Mouse (Mus musculus) telencephalon, adult 2 months (tissue): ENCODE measurements at regions not wholly inside any gene's neighbourhood (a gene's known extent, or its start where the extent isn't known, plus 50 kb on each side); places are given as distances from the start of the nearest gene placed in this dataset.
"Not testable (repeated sequence)": the region's sequence is repeated elsewhere in the genome, so short reads cannot be mapped to it uniquely, and the experiment has no call there.

Experiments used
- DNase-seq: peaks from one replicate; pipeline ENCODE4 v3.0.0-alpha.2; 2011; ENCODE audit warnings: low read depth, low spot score

DNA sequence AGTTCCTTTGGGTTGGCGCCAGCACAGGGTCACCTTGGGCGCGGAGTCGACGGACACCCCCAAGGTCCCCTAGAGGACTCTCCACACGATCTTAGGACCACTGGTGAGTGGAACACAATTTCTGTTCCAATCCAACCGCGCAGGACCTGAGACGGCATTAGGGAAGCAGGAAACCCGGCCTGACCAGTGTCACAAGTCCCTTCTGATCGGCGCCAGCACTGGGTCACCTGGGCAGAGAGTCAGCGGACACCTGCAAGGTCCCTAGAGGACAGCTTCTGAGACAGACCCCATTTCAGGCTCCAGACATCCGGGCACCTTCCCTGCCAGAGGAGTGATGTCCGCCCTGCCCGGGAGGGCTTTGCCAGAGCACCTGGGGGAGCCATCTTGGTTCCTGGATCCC lies 74.2 kb upstream of the Cdh13 start:
- not testable (repeated sequence) for DNase-seq

- peak; percentile 27 for DNase-seq
Observed at GRCm38 (mm10) chr8:118190866-118191265, 92.7 kb upstream of the Cdh13 start.

DNA sequence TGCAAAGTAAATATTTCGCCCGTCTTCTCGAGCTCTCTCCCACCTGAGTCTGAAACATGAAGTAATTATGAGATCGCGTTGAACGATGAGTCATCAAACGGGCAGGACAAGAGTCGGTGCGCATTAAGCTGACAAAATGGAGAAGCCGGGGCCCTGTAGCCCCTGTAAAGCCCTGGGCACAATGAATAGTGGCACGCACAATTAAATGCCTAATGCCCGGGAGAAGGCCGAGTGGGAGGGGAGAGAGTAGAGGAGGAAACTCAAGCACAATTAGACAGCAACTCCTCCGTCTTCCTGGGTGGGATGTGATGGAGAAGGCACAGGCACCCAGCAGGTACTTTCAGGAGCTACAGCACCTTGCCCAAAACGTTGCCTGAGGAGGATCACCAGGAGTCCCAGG lies 94.3 kb upstream of the Cdh13 start:
- no peak for DNase-seq

- no peak for DNase-seq
Observed at GRCm38 (mm10) chr8:118169001-118169413, 114.5 kb upstream of the Cdh13 start.

DNA sequence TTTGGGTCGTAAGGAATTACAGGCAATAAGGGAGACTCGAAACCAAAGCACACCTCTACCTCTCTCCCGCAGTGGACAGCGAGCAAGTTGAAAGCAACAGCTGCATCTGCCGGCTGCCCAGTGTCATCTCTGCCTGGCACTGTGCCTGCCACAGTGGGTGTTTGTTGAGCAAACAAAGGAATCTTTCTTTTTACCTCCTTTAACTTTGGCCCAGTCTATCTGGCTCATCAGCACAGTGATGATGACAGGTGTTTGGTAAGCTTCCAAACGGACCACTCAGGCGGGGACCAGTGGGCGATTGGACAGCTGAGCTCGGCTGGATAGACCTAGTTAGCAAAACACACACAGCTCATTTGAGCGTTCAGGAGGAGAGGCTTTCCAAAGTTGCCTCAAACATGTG lies 121.4 kb upstream of the Cdh13 start:
- DNase-seq: no peak

DNA sequence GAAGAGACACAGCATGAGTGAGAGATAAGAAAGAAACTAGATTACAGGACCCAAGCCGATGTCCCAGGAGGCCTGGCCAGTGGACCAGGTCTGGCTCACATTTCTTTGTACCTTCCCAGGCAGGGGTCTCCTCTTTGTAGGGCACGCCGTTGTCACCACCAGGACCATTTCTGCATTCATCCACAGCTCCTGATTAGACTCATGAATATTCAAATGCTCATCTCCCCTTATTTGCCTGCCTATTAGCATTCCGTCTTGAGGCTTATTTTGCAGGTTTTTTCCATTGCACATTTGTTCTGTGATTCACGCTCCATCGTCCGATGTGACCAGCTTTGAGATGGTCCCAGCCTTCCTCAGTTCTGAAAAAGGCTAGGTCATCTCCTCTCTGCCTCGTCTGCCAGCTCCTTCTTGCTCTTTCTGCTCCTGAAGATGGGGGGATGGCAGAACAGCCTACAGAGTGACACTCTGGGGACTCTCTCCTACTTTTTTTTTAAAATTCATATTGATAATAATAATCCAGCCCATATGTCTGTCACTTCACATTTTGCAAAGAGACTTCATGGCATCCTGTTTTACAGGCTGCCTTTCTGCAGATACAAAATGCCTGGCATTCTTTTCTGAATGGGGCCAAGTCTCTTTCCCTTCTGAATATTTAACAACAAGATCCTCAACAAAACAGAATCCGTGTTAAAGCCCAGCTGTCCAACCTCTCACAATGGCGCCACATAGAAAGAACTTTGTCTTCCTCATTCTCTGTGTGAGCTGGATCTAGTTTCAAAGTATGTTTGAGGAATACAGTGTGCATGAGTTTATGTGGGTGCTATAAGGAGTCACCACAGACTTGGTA lies 136.0 kb upstream of the Cdh13 start:
- no peak for DNase-seq

DNA sequence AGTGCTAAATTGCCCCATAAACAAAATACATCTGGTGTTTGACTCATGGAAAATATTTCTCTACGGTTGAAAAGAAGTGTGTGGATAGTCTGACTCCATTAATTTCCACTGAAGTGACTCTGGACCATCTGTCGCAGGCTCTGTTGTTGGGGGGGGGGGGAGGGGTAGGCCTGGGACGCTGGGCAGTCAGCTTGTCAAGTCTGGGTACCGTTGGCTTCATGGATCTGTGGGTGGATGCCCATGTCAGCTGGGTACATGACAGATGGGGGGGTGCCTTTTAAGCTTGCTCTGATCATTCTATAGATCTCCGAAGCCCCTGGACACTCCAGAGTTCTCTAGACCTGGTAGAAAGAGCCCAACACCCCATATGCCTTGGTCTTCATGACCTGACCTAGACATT lies 139.0 kb upstream of the Cdh13 start:
- DNase-seq: no peak

DNA sequence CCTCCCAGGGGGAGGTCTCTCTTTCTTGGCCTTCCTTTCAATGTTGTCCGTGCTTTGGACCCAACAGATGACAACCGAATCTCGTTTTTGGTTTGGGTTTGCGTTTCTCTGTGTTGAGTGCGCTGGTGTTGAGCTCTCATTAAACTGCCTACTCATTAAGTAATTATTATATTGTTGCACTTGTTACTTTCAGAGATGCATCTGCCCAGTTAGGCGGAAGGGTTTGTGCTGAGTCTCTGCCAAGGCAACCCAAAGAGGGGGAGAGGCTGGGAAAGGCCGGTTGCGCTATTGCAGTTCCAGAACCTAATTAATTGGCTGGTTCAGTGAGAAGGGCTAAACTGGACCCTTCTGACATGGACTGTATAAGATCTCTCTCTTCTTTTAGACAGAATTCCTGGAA lies 141.2 kb upstream of the Cdh13 start:
- no peak for DNase-seq

DNA sequence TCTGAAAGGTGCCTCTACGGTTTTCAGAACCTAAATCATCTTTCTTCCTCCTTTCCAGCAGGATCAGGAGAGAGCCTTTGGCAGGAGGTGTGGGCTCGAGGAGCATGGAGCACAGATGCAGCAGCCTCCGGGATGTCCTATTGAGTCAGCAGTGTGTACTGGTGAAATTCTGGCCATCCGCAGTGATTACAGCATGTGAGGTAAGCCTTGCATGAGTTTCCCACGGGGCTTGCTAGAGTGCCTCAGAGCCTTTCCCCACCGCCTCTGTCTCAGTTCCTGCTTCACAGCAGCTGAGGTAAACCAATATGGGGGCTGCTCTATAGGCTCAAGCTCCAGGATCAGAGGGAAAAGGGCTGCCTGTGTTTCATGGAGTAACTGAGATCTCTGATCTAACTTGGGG lies 143.6 kb upstream of the Cdh13 start:
- no peak for DNase-seq

GRCm38 (mm10) chr8:118137846-118138245 lies 145.7 kb upstream of the Cdh13 start:
- DNase-seq: no peak

- DNase-seq: no peak
Observed at GRCm38 (mm10) chr8:118124993-118125392, 158.5 kb upstream of the Cdh13 start.

- DNase-seq: no peak
Observed at GRCm38 (mm10) chr8:118114253-118114652, 169.3 kb upstream of the Cdh13 start.

DNA sequence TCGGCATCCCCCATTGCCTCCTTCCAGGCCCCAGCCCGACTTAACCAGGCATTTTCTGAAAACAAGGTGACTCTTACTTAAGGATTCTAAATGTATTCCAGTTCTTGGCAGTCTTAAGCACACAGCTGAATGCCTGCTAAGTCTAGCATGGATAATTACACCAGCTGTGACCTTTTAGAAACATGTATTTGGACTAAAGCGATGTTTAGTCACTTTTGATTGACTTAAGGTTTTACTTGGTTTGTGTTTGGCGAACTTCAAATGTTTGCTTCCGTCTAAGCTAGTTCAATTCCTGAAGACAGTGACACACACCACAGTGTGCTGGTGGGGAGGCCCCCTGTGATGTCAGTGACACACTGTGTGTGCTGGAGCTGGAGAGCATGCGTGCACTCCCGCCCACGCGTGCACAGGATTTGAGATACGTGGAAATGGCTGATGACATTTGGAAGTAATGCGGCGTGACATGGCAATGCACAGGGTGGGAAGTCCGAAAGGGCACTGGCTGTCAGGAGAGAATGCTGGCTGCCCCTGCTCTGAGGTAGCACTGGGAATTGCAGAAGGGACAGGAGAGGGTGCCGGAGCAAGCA lies 179.0 kb upstream of the Cdh13 start:
- peak; percentile 18 for DNase-seq

DNA sequence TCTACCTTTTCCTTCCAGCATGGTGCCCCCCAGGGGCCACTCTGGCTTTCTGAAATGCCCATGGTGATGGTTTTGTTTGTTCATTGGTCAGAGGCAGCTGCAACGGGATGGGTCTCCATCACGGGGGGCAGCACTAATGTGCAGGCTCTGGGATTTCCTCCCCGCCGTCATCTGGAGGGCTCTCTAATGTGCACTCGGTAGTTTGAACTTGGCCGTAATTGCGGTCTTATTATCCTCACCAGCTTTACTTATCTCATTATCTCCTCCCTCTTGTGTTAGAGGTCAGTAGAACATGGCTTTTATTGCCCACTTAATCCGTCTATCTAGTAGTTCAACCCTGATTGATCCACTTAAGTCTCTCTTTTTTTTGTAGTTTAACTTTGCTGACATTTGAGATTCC lies 182.2 kb upstream of the Cdh13 start:
- no peak for DNase-seq

GRCm38 (mm10) chr8:118062736-118063135 lies 220.8 kb upstream of the Cdh13 start:
- DNase-seq: no peak

- no peak for DNase-seq
Observed at GRCm38 (mm10) chr8:118056781-118057180, 226.8 kb upstream of the Cdh13 start.

DNA sequence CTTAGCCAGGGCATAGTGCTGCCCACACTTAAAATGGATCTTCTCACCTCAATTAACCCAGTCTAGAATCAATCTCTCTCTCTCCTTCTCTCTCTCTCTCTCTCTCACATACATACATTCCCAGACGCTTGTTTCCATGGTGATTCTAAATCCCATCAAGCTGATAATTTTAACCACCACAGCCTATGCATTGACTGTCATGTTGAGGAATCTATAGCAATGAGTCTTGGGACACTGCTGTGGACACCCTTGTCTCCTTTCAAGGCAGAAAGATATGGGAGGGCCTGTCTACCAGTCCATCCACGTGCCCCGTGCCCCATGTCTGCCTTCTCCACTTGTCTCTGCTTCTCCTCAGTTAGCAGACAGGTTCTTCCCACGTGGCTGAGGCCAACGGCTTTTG lies 228.0 kb upstream of the Cdh13 start:
- no peak for DNase-seq

- no peak for DNase-seq
Observed at GRCm38 (mm10) chr8:118050386-118050785, 233.1 kb upstream of the Cdh13 start.

DNA sequence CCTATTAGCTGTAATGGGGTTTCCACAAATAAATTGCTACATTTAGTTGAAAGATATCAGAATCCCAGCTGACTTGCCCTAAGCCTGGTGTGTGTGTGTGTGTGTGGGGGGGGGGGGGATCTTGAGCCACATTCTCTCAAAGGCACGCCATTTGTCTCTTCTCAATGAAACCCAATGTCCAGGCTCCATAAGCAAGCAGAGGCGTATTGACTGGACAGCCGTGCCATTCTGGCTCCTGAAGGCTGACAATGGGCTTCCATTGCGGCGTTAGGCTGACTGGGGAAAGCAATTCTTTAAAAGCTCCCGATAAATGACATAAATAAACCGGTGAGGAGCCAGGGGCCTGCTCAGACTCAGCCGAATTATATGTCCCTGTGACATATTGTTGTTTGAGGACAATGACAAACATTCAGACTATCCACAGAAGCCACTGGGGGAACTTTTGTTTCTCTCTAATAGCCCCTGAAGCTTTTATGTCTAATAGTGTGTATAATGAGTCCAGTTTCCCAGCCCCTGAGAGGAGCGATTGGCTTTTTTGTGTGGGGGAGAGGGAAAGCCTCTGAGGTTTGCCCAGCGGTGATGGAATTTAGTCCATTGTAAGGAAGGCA lies 240.6 kb upstream of the Mphosph6 start:
- DNase-seq: no peak

DNA sequence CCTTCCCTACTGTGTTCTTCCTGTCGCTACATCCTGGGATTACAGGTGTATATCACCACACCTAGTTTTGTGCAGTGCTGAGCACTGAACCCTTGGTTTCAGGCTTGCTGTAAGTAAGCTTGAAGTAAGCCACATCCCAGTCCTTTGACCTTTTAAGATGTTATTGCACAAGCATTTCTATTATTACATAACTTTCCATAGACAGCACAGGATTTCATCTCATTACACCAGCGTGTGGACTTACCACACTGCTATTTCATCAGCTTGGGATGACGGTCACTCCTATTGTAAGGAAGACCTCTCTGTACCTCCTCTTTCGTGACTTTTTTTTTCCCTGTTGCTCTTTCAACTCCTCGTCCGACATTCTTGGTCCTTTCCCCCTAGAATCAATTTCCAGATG lies 239.5 kb upstream of the Mphosph6 start:
- DNase-seq: no peak

DNA sequence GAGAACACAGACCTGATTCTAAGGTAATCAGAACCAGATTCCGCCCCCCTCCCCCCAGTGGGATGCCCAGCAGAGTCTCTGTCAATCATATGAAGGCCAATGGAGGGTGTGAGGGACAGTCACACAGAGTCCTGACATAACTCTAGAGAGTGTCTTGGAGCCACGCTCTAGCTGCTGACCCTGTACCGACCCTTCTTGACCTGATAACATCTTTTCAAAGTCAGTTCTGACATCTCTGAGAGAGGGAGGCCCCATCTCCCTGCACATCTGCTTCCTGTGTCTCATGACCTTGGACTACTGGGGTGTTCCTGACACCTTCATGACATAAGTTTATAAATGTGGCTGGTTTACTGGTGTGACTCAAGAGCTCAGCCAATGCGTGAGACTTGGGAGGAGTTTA lies 236.1 kb upstream of the Mphosph6 start:
- DNase-seq: no peak

DNA sequence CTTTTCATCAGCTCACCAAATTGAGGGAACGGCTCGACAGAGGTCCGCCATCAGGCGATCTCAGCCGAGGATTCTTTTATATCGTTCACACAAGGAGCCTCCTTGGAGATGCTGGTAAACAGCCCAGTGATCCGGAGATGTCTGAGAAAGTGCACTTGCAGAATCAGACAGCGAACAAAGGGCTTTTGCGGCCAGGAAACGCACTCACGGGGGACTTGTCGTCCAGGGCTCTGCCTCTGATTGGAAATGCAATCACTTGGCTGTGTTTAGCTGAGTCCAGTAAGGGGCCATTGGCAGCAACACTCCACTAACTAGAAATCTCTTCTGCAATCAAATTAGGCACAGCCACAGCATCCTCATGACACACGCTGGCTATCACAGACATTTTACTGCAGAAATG lies 232.3 kb upstream of the Mphosph6 start:
- no peak for DNase-seq

- no peak for DNase-seq
Observed at GRCm38 (mm10) chr8:118031406-118031805, 229.7 kb upstream of the Mphosph6 start.
